Mouse (Mus musculus) E14TG2a.4 (cell line): ENCODE measurements around the gene Snx32.

Source experiments
- CTCF ChIP-seq: conservative IDR thresholded peaks from 2 replicates; pipeline ENCODE4 v1.5.1; 2014; ENCODE audit warnings: low read length
- NANOG ChIP-seq: IDR thresholded peaks from 2 replicates; pipeline ENCODE4 v1.6.1; 2014; ENCODE audit warnings: borderline replicate concordance, low read length, mixed read lengths
- POU5F1 ChIP-seq: IDR thresholded peaks from 2 replicates; pipeline ENCODE4 v1.6.1; 2014; ENCODE audit warnings: low read length, borderline replicate concordance

DNA sequence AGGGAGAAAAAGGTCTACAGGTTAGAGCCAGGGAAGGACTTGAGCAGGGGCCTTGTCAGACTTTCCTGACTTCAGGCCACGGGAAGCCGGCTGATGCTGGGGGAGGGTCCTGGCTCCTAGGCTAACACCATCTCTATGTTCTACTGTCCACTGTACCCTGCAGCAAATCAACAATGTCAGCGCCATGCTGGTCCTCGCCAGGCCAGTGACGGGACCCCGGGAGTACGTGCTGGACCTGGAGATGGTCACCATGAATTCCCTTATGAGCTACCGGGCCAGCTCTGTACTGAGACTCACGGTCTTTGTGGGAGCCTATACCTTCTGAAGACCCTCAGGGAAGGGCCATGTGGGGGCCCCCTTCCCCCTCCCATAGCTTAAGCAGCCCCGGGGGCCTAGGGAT is 28.9 kb downstream of the Snx32 start:
- no peak for TF ChIP-seq CTCF
- TF ChIP-seq NANOG: no peak
- TF ChIP-seq POU5F1: no peak
